Mouse (Mus musculus) embryonic facial prominence, embryonic 10.5 days (tissue): Measurements from ENCODE around the gene Rnf113a2. TPM values are rescaled to one million over a fixed set of nuclear protein-coding genes. Genes with fewer than 3 reads are reported as not detected.

Experiments used
- polyA plus RNA-seq: library from polyadenylated mRNA; unstranded; fragments of >200 nt; fragmentation: Nextera tagmentation; extraction: Ambion mirVana; gene quantifications from 2 replicates; pipeline ENCODE4 v1.2.1, GENCODE M21; 2016

Rnf113a2 gene
- polyA plus RNA-seq, 1 experiment from 2014 or later: 23.3 TPM

Other genes starting within 250 kb of the Rnf113a2 start
- gene Elmsan1, start 198.3 kb upstream of the Rnf113a2 start, polyA plus RNA-seq: 7.3 and 8.2 TPM in 2 replicates
- 16.5 and 16.6 TPM in 2 replicates for gene Ptgr2, start 132.0 kb upstream of the Rnf113a2 start, polyA plus RNA-seq
- gene Zfp410, start 100.3 kb upstream of the Rnf113a2 start, polyA plus RNA-seq: 116 and 119 TPM in 2 replicates
- gene Coq6, start 55.5 kb upstream of the Rnf113a2 start, polyA plus RNA-seq: 44.8 and 44.9 TPM in 2 replicates
- gene Fam161b, start 55.4 kb upstream of the Rnf113a2 start, polyA plus RNA-seq: 4.0 and 4.7 TPM in 2 replicates
- gene Entpd5, start 8.2 kb upstream of the Rnf113a2 start, polyA plus RNA-seq: 8.1 and 10.0 TPM in 2 replicates
- gene Bbof1, start 8.1 kb upstream of the Rnf113a2 start, polyA plus RNA-seq: 0.49 and 0.80 TPM in 2 replicates
- gene Aldh6a1, start 33.8 kb downstream of the Rnf113a2 start, polyA plus RNA-seq: 16.0 and 18.2 TPM in 2 replicates
- 28.4 and 28.6 TPM in 2 replicates for gene Lin52, start 34.2 kb downstream of the Rnf113a2 start, polyA plus RNA-seq
- 2.8 and 3.2 TPM in 2 replicates for gene Vsx2, start 152.6 kb downstream of the Rnf113a2 start, polyA plus RNA-seq
- gene Abcd4, start 200.2 kb downstream of the Rnf113a2 start, polyA plus RNA-seq: 12.7 and 13.6 TPM in 2 replicates
- not detected in 2 replicates for gene Vrtn, start 223.8 kb downstream of the Rnf113a2 start, polyA plus RNA-seq